Mouse (Mus musculus) v-Abl transformed pro-B cells (cell line): ENCODE measurements around the gene Ttc38.

Experiments used
- in situ Hi-C, 2 experiments: fragments of 400-800 bp; cut with MboI; formaldehyde crosslinking; loops; one replicate each; pipeline ENCODE4 v1.15.1; 2025; ENCODE audit not compliant: unreplicated experiment in 2 of 2

Ttc38 gene

GRCm38 (mm10) chr15:85821203-85822010, 10.7 kb upstream of the Ttc38 start, which contains the start of gene Pkdrej:
Gene Pkdrej (minus strand): TSS chr15:85821734.
- in situ Hi-C loops = no loop called here

GRCm38 (mm10) chr15:85822011-85822359, 10.1 kb upstream of the Ttc38 start:
- in situ Hi-C loops = no loop called here

- in situ Hi-C loops = no loop called here
Measured at GRCm38 (mm10) chr15:85826676-85827075, 5.4 kb upstream of the Ttc38 start.

- in situ Hi-C loops = no loop called here
Measured at GRCm38 (mm10) chr15:85828071-85828470, 4.0 kb upstream of the Ttc38 start.

GRCm38 (mm10) chr15:85829470-85829869, 2.6 kb upstream of the Ttc38 start:
- in situ Hi-C loops = no loop called here

GRCm38 (mm10) chr15:85832599-85832998, 493 bp downstream of the Ttc38 start:
- in situ Hi-C loops = loop anchor here in 1 of 2 experiments (5.0 kb wide), 1 partner anchor 45 kb away; the partner anchor contains the start of gene Trmu

GRCm38 (mm10) chr15:85835335-85835734, 3.2 kb downstream of the Ttc38 start:
- in situ Hi-C loops = no loop called here

- in situ Hi-C loops = no loop called here
Measured at GRCm38 (mm10) chr15:85836887-85837286, 4.8 kb downstream of the Ttc38 start.

- in situ Hi-C loops = no loop called here
Measured at GRCm38 (mm10) chr15:85840983-85841382, 8.9 kb downstream of the Ttc38 start.

- in situ Hi-C loops = no loop called here
Measured at GRCm38 (mm10) chr15:85841796-85842360, 9.8 kb downstream of the Ttc38 start.

GRCm38 (mm10) chr15:85845071-85845470, 13.0 kb downstream of the Ttc38 start:
- in situ Hi-C loops = no loop called here

- in situ Hi-C loops = loop anchor here in 1 of 2 experiments (25.0 kb wide), 1 partner anchor 440 kb away; no protein-coding TSS in a partner anchor
Measured at GRCm38 (mm10) chr15:85851656-85852392, 19.7 kb downstream of the Ttc38 start.

- in situ Hi-C loops = loop anchor here in 1 of 2 experiments (25.0 kb wide), 1 partner anchor 447 kb away; no protein-coding TSS in a partner anchor
Measured at GRCm38 (mm10) chr15:85858980-85859489, 26.9 kb downstream of the Ttc38 start.

- in situ Hi-C loops = loop anchor here (10.0 to 25.0 kb wide), 2 partner anchors 225 to 447 kb away; no protein-coding TSS in a partner anchor
Measured at GRCm38 (mm10) chr15:85859490-85860031, 27.5 kb downstream of the Ttc38 start, which contains the start of gene Gtse1. Gene Gtse1 (plus strand): TSS chr15:85859745.

GRCm38 (mm10) chr15:85865913-85866312, 33.8 kb downstream of the Ttc38 start:
- in situ Hi-C loops = loop anchor here (5.0 to 25.0 kb wide), 3 partner anchors 149 to 454 kb away; no protein-coding TSS in a partner anchor

GRCm38 (mm10) chr15:85867696-85868095, 35.6 kb downstream of the Ttc38 start:
- in situ Hi-C loops = loop anchor here (5.0 to 25.0 kb wide), 3 partner anchors 150 to 455 kb away; no protein-coding TSS in a partner anchor

- in situ Hi-C loops = loop anchor here (5.0 to 10.0 kb wide), 3 partner anchors 45 to 273 kb away; partner anchors contain the start of gene Ttc38 (in 1 of the 2)
Measured at GRCm38 (mm10) chr15:85877336-85877735, 45.2 kb downstream of the Ttc38 start.

GRCm38 (mm10) chr15:85878848-85879497, 46.9 kb downstream of the Ttc38 start, which contains the start of gene Trmu:
Gene Trmu (plus strand): TSS chr15:85879312.
- in situ Hi-C loops = loop anchor here (5.0 to 10.0 kb wide), 3 partner anchors 47 to 274 kb away; partner anchors contain the start of gene Ttc38 (in 1 of the 2)

- in situ Hi-C loops = loop anchor here (5.0 to 10.0 kb wide), 3 partner anchors 47 to 275 kb away; partner anchors contain the start of gene Ttc38 (in 1 of the 2)
Measured at GRCm38 (mm10) chr15:85879498-85879895, 47.4 kb downstream of the Ttc38 start.
